Mouse (Mus musculus) lung, adult 2 months (tissue): ENCODE results near the gene Cbx6.

ENCODE experiments used
- CTCF ChIP-seq: fragments of 200-500 bp; IDR thresholded peaks from 2 replicates; pipeline ENCODE4 v1.5.1; 2011; ENCODE audit warnings: mild to moderate bottlenecking, low read length, control low read depth; ENCODE audit not compliant: insufficient read depth
- POLR2A ChIP-seq: fragments of 200-500 bp; IDR thresholded peaks from 2 replicates; pipeline ENCODE4 v1.6.1; 2011; ENCODE audit warnings: low read depth, mild to moderate bottlenecking, control low read depth, low read length, borderline replicate concordance; ENCODE audit errors: extremely low read depth

- TF ChIP-seq CTCF (no peak), POLR2A (no peak)
Observed at GRCm38 (mm10) chr15:79878725-79879136, 44.2 kb upstream of the Cbx6 start.
